7 mouse cellular contexts compared by ENCODE assay signal in genomic region chr10:62725771-62726687, GRCm38 (mm10). TPM values are rescaled to one million over a fixed set of nuclear protein-coding genes. Genes with fewer than 3 reads are reported as not detected.
DNase-seq lines count a peak whose midpoint lies in the region; ATAC-seq and TF ChIP-seq lines count a peak whose summit lies in the region.

Gene Stox1, minus strand, starts transcription at chr10:62726128.

- peak within 1 kb of the TSS; percentile 77 for H3K4me3 ChIP-seq in limb, embryonic 10.5 days
- H3K4me3 ChIP-seq in midbrain, embryonic 11.5 days (ENCODE audit: low read depth, low read length) = peak within 1 kb of the TSS; percentile 74
- H3K4me3 ChIP-seq in spleen, adult 2 months (ENCODE audit: extremely low read depth, insufficient read depth, insufficient read length) = peak within 1 kb of the TSS; percentile 63; the same call in 1 of the 2 replicates

- H3K9ac ChIP-seq in midbrain, embryonic 11.5 days (ENCODE audit: low read length) = peak within 1 kb of the TSS; percentile 68

- WGBS in limb, embryonic 10.5 days = 2% methylated on average over 83 of the region's 85 CpGs
- under 1% methylated on average over 82 of the region's 85 CpGs for WGBS in midbrain, embryonic 11.5 days
- 3% methylated on average over 84 of the region's 85 CpGs for WGBS in spleen, adult 2 months

- peak; percentile 67 for ATAC-seq in granulocyte monocyte progenitor cell, adult 5-6 weeks (replicated peaks; ENCODE audit: poor library complexity, severe bottlenecking)
- peak; percentile 94 for ATAC-seq in midbrain, embryonic 11.5 days (ENCODE audit: low FRiP score)

- H3K9me3 ChIP-seq in limb, embryonic 10.5 days (replicated peaks) = no peaks in the 10 kb centered on the region
- H3K9me3 ChIP-seq in midbrain, embryonic 11.5 days (ENCODE audit: control insufficient read depth, low read length) = no peaks in the 10 kb centered on the region

- TF ChIP-seq CTCF in spleen, adult 2 months (IDR thresholded peaks at IDR 0.05; ENCODE audit: extremely low read depth, insufficient read depth, insufficient read length, insufficient replicate concordance) = 0 out of 2 replicates have a peak, but pooled peaks have one; percentile 5

- H3K4me2 ChIP-seq in midbrain, embryonic 11.5 days = peak within 1 kb of the TSS; percentile 92

- no peaks in the 10 kb centered on the region for H3K36me3 ChIP-seq in limb, embryonic 10.5 days
- H3K36me3 ChIP-seq in midbrain, embryonic 11.5 days (ENCODE audit: control insufficient read depth, insufficient read depth, low read length) = no peaks in the 10 kb centered on the region
- no peaks in the 10 kb centered on the region for H3K36me3 ChIP-seq in spleen, adult 2 months (ENCODE audit: control insufficient read depth, insufficient read depth, low read length)

- no peak for TF ChIP-seq POLR2A in spleen, adult 2 months (IDR thresholded peaks at IDR 0.05; ENCODE audit: low read depth, low read length)

- DNase-seq in adrenal gland, adult 8-10 months = peak; percentile 12
- peak; percentile 76 for DNase-seq in embryo, embryonic 10.5 days (ENCODE audit: low spot score)
- peak; percentile 62 for DNase-seq in kidney, adult 18-20 months
- peak; percentile 81 for DNase-seq in limb, embryonic 10.5 days (ENCODE audit: low spot score)
- DNase-seq in midbrain, embryonic 11.5 days (ENCODE audit: low spot score, missing footprints) = peak; percentile 97
- DNase-seq in spleen, adult 2 months (ENCODE audit: low read depth in 1 of 2, low spot score in 2 of 2) = peak; percentile 7 to 40

- peaks cover 29% of the 10 kb centered on the region for H3K4me1 ChIP-seq in limb, embryonic 10.5 days
- H3K4me1 ChIP-seq in midbrain, embryonic 11.5 days (ENCODE audit: control insufficient read depth, insufficient read depth, low read length) = peaks cover 8% of the 10 kb centered on the region; the same call in 1 of the 2 replicates
- H3K4me1 ChIP-seq in spleen, adult 2 months (ENCODE audit: control insufficient read depth, insufficient read depth, insufficient read length) = peaks cover 2% of the 10 kb centered on the region

- H3K27ac ChIP-seq in limb, embryonic 10.5 days = peak within 1 kb of the TSS; percentile 61
- no peak within 1 kb of the TSS for H3K27ac ChIP-seq in midbrain, embryonic 11.5 days (ENCODE audit: low read depth, low read length)
- no peak within 1 kb of the TSS for H3K27ac ChIP-seq in spleen, adult 2 months (ENCODE audit: insufficient read depth, low read length)

- H3K27me3 ChIP-seq in limb, embryonic 10.5 days (ENCODE audit: low read depth, poor library complexity, severe bottlenecking) = peaks cover 66% of the 10 kb centered on the region
- peaks cover 7% of the 10 kb centered on the region for H3K27me3 ChIP-seq in midbrain, embryonic 11.5 days (ENCODE audit: control insufficient read depth, insufficient read depth, low read length)
- peaks cover 9% of the 10 kb centered on the region; the same call in 1 of the 2 replicates for H3K27me3 ChIP-seq in spleen, adult 2 months (ENCODE audit: control insufficient read depth, insufficient read depth, low read length)

RNA-seq across cellular contexts. Expression of gene Stox1, which starts in this region (rescaled TPM):
- 1 to 10 TPM in 2 of 4 experiments, under 1 TPM in 2; 0.66 to 1.2 (median 0.99) TPM for total RNA-seq in adrenal gland, adult 8-10 months (2022)
- 1.5 and 1.6 TPM in 2 replicates for total RNA-seq in granulocyte monocyte progenitor cell, adult 5-6 weeks (2014; fragmentation: Nextera tagmentation)
- total RNA-seq in granulocyte monocyte progenitor cell, adult 5-6 weeks (2017) = 0.47 and 1.4 TPM in 2 replicates
- polyA plus RNA-seq in limb, embryonic 10.5 days (2016; fragmentation: Nextera tagmentation; extraction: Ambion mirVana) = 1.2 and 1.3 TPM in 2 replicates
- polyA plus RNA-seq in midbrain, embryonic 11.5 days (2014; fragmentation: Nextera tagmentation; extraction: Ambion mirVana) = 2.4 and 2.5 TPM in 2 replicates
- polyA plus RNA-seq in spleen, adult 2 months (2012; rRNA removed) = 0.14 and 0.20 TPM in 2 replicates

Comparison
In these comparisons a context has a peak if more than half of its experiments do, and no peak if none do; other contexts are left out.
1. Peak in DNase-seq and H3K4me3 ChIP-seq in spleen, adult 2 months; RNA of the gene not detected or under 1 TPM.
2. DNase-seq: peak in every context shown above with its lines; median percentile 97 in midbrain, embryonic 11.5 days; 81 in limb, embryonic 10.5 days; 76 in embryo, embryonic 10.5 days; 62 in kidney, adult 18-20 months; 24 in spleen, adult 2 months; 12 in adrenal gland, adult 8-10 months.